Mouse (Mus musculus): ENCODE results near the gene Asb4. TPM values are rescaled to one million over a fixed set of nuclear protein-coding genes. Genes with fewer than 3 reads are reported as not detected.

Gene Asb4
- polyA plus RNA-seq, 1 experiment from 2014 or later, result 372 TPM

DNA sequence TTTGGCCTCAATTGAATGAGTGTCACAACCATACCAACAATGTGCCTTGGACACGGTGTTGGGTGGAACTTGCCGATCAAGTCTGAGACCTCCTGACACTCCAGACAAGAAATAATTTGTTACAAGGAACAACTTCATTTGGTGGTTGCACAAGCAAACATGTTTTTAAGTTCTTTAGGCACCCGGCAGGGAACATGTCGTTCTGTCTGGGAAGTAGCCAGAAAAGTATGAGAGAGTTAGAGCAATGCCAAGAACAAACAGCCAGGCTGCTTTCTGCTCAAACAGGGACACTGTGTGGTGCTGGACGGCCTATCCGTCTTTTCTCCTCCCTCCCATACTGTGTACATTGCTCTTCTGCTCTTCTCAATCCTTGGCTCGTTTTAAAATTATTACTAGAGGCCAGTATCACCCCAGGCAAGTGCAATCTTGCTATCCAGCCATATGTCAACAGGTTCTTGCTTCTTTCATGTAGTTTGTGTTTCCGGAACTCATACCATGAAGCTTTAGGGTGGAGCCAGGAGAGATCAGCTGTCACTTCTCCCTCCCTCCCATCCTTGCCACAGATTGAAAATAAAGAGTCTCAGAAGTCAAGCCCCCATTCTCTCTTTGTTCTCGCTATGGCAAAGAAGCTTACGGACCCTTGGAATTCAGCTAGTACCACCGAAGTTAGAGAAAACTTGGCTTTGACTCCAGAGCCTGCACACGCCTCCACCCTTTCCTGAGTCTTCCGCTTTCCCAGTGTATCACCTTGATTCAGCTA is 60.1 kb downstream of the Asb4 start:
- Histone ChIP-seq H3K4me3 (ENCODE audit: low read depth, low read length) (no peak overlapping the region), H3K27me3 (ENCODE audit: control insufficient read depth, insufficient read depth, low read length) (no peaks in the 10 kb centered on the region), H3K4me2 (ENCODE audit: low read depth, severe bottlenecking) (no peak overlapping the region), H3K4me1 (ENCODE audit: control insufficient read depth, insufficient read depth, low read length) (0 out of 2 replicates have a peak, but pooled peaks cover 3% of the 10 kb centered on the region), H3K27ac (replicated peaks; ENCODE audit: low read depth, low read length) (no peak overlapping the region), H3K9me3 (ENCODE audit: control insufficient read depth, low read length) (no peaks in the 10 kb centered on the region), H3K36me3 (ENCODE audit: control insufficient read depth, insufficient read depth, low read length) (no peaks in the 10 kb centered on the region), H3K9ac (ENCODE audit: low read length) (no peak overlapping the region)
- 28% methylated on average over 13 of the region's 13 CpGs for WGBS
- ATAC-seq (ENCODE audit: insufficient number of reproducible peaks, low FRiP score, low TSS enrichment, low read depth) (no peak), DNase-seq (ENCODE audit: low spot score) (no peak)

GRCm38 (mm10) chr6:5444331-5444898 is 61.2 kb downstream of the Asb4 start:
- Histone ChIP-seq H3K9ac (ENCODE audit: low read length) (no peak overlapping the region), H3K27ac (replicated peaks; ENCODE audit: low read depth, low read length) (no peak overlapping the region), H3K27me3 (ENCODE audit: control insufficient read depth, insufficient read depth, low read length) (no peaks in the 10 kb centered on the region), H3K4me3 (ENCODE audit: low read depth, low read length) (no peak overlapping the region), H3K36me3 (ENCODE audit: control insufficient read depth, insufficient read depth, low read length) (no peaks in the 10 kb centered on the region), H3K4me2 (ENCODE audit: low read depth, severe bottlenecking) (no peak overlapping the region), H3K9me3 (ENCODE audit: control insufficient read depth, low read length) (no peaks in the 10 kb centered on the region), H3K4me1 (ENCODE audit: control insufficient read depth, insufficient read depth, low read length) (0 out of 2 replicates have a peak, but pooled peaks cover 3% of the 10 kb centered on the region)
- DNase-seq (ENCODE audit: low spot score), result no peak
- no peak for ATAC-seq (ENCODE audit: insufficient number of reproducible peaks, low FRiP score, low TSS enrichment, low read depth)
- 94% methylated on average over 5 of the region's 5 CpGs for WGBS

GRCm38 (mm10) chr6:5447013-5447412 is 63.8 kb downstream of the Asb4 start:
- no peak overlapping the region for H3K9ac ChIP-seq (ENCODE audit: low read length)
- ATAC-seq (ENCODE audit: insufficient number of reproducible peaks, low FRiP score, low TSS enrichment, low read depth) (no peak), DNase-seq (ENCODE audit: low spot score) (no peak)
- H3K9me3 ChIP-seq (ENCODE audit: control insufficient read depth, low read length), result no peaks in the 10 kb centered on the region
- WGBS, result 86% methylated on average over 4 of the region's 4 CpGs
- H3K4me2 ChIP-seq (ENCODE audit: low read depth, severe bottlenecking), result no peak overlapping the region
- no peaks in the 10 kb centered on the region for H3K36me3 ChIP-seq (ENCODE audit: control insufficient read depth, insufficient read depth, low read length)
- H3K4me1 ChIP-seq (ENCODE audit: control insufficient read depth, insufficient read depth, low read length), result 0 out of 2 replicates have a peak, but pooled peaks cover 3% of the 10 kb centered on the region
- no peak overlapping the region for H3K4me3 ChIP-seq (ENCODE audit: low read depth, low read length)
- no peak overlapping the region for H3K27ac ChIP-seq (replicated peaks; ENCODE audit: low read depth, low read length)
- H3K27me3 ChIP-seq (ENCODE audit: control insufficient read depth, insufficient read depth, low read length), result no peaks in the 10 kb centered on the region

- WGBS, result 74% methylated on average over 6 of the region's 6 CpGs
- 0 out of 2 replicates have a peak, but pooled peaks cover 3% of the 10 kb centered on the region for H3K4me1 ChIP-seq (ENCODE audit: control insufficient read depth, insufficient read depth, low read length)
- H3K9ac ChIP-seq (ENCODE audit: low read length), result no peak overlapping the region
- H3K27ac ChIP-seq (replicated peaks; ENCODE audit: low read depth, low read length), result no peak overlapping the region
- H3K27me3 ChIP-seq (ENCODE audit: control insufficient read depth, insufficient read depth, low read length), result no peaks in the 10 kb centered on the region
- DNase-seq (ENCODE audit: low spot score), result no peak
- ATAC-seq (ENCODE audit: insufficient number of reproducible peaks, low FRiP score, low TSS enrichment, low read depth), result no peak
- H3K36me3 ChIP-seq (ENCODE audit: control insufficient read depth, insufficient read depth, low read length), result no peaks in the 10 kb centered on the region
- H3K9me3 ChIP-seq (ENCODE audit: control insufficient read depth, low read length), result no peaks in the 10 kb centered on the region
- H3K4me2 ChIP-seq (ENCODE audit: low read depth, severe bottlenecking), result no peak overlapping the region
- H3K4me3 ChIP-seq (ENCODE audit: low read depth, low read length), result no peak overlapping the region
Observed at GRCm38 (mm10) chr6:5447546-5447945, 64.4 kb downstream of the Asb4 start.

DNA sequence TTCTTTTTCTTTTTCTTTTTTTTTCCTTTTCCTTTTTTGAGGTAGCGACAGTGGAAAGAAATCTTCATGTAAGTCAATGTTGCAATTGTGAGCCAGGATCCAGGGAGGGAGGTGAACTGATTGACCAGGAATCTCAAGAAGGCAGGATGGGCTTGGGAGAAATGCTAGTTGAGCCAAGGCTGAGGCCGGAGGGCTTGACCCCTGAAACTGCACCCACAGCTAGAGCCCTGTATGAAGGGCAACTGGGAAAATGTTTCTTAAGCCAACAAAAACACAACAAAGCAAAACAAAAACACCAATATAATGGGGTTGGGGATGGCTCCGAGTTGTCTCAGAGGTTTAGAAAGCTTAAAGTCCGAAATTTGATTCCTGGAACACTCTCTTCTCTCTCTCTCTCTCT is 65.2 kb downstream of the Asb4 start:
- Histone ChIP-seq H3K9me3 (ENCODE audit: control insufficient read depth, low read length) (no peaks in the 10 kb centered on the region), H3K36me3 (ENCODE audit: control insufficient read depth, insufficient read depth, low read length) (no peaks in the 10 kb centered on the region), H3K4me3 (ENCODE audit: low read depth, low read length) (no peak overlapping the region), H3K27me3 (ENCODE audit: control insufficient read depth, insufficient read depth, low read length) (no peaks in the 10 kb centered on the region), H3K9ac (ENCODE audit: low read length) (no peak overlapping the region), H3K27ac (replicated peaks; ENCODE audit: low read depth, low read length) (no peak overlapping the region), H3K4me2 (ENCODE audit: low read depth, severe bottlenecking) (no peak overlapping the region), H3K4me1 (ENCODE audit: control insufficient read depth, insufficient read depth, low read length) (no peaks in the 10 kb centered on the region)
- ATAC-seq (ENCODE audit: insufficient number of reproducible peaks, low FRiP score, low TSS enrichment, low read depth) (no peak), DNase-seq (ENCODE audit: low spot score) (no peak)
- 66% methylated on average over 4 of the region's 4 CpGs for WGBS

GRCm38 (mm10) chr6:5449878-5450277 is 66.7 kb downstream of the Asb4 start:
- H3K36me3 ChIP-seq (ENCODE audit: control insufficient read depth, insufficient read depth, low read length), result no peaks in the 10 kb centered on the region
- H3K4me2 ChIP-seq (ENCODE audit: low read depth, severe bottlenecking), result no peak overlapping the region
- DNase-seq (ENCODE audit: low spot score), result no peak
- H3K27ac ChIP-seq (replicated peaks; ENCODE audit: low read depth, low read length), result no peak overlapping the region
- 86% methylated on average over 5 of the region's 5 CpGs for WGBS
- H3K4me3 ChIP-seq (ENCODE audit: low read depth, low read length), result no peak overlapping the region
- no peaks in the 10 kb centered on the region for H3K27me3 ChIP-seq (ENCODE audit: control insufficient read depth, insufficient read depth, low read length)
- H3K4me1 ChIP-seq (ENCODE audit: control insufficient read depth, insufficient read depth, low read length), result no peaks in the 10 kb centered on the region
- ATAC-seq (ENCODE audit: insufficient number of reproducible peaks, low FRiP score, low TSS enrichment, low read depth), result no peak
- no peaks in the 10 kb centered on the region for H3K9me3 ChIP-seq (ENCODE audit: control insufficient read depth, low read length)
- H3K9ac ChIP-seq (ENCODE audit: low read length), result no peak overlapping the region

DNA sequence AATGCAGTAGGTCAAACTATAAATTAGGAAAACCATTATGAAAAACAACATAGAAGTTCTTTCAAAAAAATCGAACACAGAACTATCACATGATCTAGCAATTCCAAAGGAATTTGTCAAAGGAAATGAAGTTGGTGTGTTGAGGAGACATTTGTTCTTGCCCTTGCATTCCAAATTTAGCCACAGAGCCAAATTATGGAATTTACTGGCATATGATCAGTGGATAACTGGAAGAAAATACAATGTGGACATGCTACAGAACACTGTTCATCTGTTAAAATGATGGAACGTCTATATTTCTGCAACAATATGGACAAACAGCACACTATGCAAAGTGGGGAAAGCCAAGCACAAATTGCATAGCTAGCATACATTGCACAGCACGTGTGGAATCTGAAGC is 72.7 kb downstream of the Asb4 start:
- 83% methylated on average over 3 of the region's 3 CpGs for WGBS
- no peaks in the 10 kb centered on the region for H3K27me3 ChIP-seq (ENCODE audit: control insufficient read depth, insufficient read depth, low read length)
- no peak overlapping the region for H3K27ac ChIP-seq (replicated peaks; ENCODE audit: low read depth, low read length)
- no peaks in the 10 kb centered on the region for H3K4me1 ChIP-seq (ENCODE audit: control insufficient read depth, insufficient read depth, low read length)
- DNase-seq (ENCODE audit: low spot score) (no peak), ATAC-seq (ENCODE audit: insufficient number of reproducible peaks, low FRiP score, low TSS enrichment, low read depth) (no peak)
- H3K9me3 ChIP-seq (ENCODE audit: control insufficient read depth, low read length), result no peaks in the 10 kb centered on the region
- H3K4me2 ChIP-seq (ENCODE audit: low read depth, severe bottlenecking), result no peak overlapping the region
- H3K36me3 ChIP-seq (ENCODE audit: control insufficient read depth, insufficient read depth, low read length), result no peaks in the 10 kb centered on the region
- no peak overlapping the region for H3K9ac ChIP-seq (ENCODE audit: low read length)
- no peak overlapping the region for H3K4me3 ChIP-seq (ENCODE audit: low read depth, low read length)

- Histone ChIP-seq H3K9ac (ENCODE audit: low read length) (no peak overlapping the region), H3K27ac (replicated peaks; ENCODE audit: low read depth, low read length) (no peak overlapping the region), H3K4me3 (ENCODE audit: low read depth, low read length) (no peak overlapping the region), H3K4me1 (ENCODE audit: control insufficient read depth, insufficient read depth, low read length) (no peaks in the 10 kb centered on the region), H3K4me2 (ENCODE audit: low read depth, severe bottlenecking) (no peak overlapping the region), H3K9me3 (ENCODE audit: control insufficient read depth, low read length) (no peaks in the 10 kb centered on the region), H3K27me3 (ENCODE audit: control insufficient read depth, insufficient read depth, low read length) (no peaks in the 10 kb centered on the region), H3K36me3 (ENCODE audit: control insufficient read depth, insufficient read depth, low read length) (no peaks in the 10 kb centered on the region)
- DNase-seq (ENCODE audit: low spot score) (no peak), ATAC-seq (ENCODE audit: insufficient number of reproducible peaks, low FRiP score, low TSS enrichment, low read depth) (no peak)
- 84% methylated on average over 10 of the region's 10 CpGs for WGBS
Observed at GRCm38 (mm10) chr6:5470480-5471318, 87.5 kb downstream of the Asb4 start.
